Mouse (Mus musculus) forebrain, embryonic 12.5 days (tissue): Measurements from ENCODE around the gene Dctn3. TPM values are rescaled to one million over a fixed set of nuclear protein-coding genes. Genes with fewer than 3 reads are reported as not detected.
A peak's percentile ranks its signal among the peaks of the same experiment; 100 is the strongest.
"Not testable (repeated sequence)": the region's sequence is repeated elsewhere in the genome, so short reads cannot be mapped to it uniquely, and the experiment has no call there.

Experiments
- ATAC-seq: fragments of 200-750 bp; cut with Nextera tagmentation; 2 replicates; pipeline ENCODE4 v1.8.0; 2017; ENCODE audit warnings: moderate TSS enrichment; ENCODE audit not compliant: low FRiP score
- H3K27ac ChIP-seq: fragments of 300-500 bp; sonication (generic); 2 replicates; pipeline ENCODE4 v1.5.1; 2016; ENCODE audit warnings: mild to moderate bottlenecking
- H3K27me3 ChIP-seq: fragments of 300-500 bp; sonication (generic); 2 replicates; pipeline ENCODE4 v1.6.1; 2016; ENCODE audit warnings: mild to moderate bottlenecking
- H3K36me3 ChIP-seq: fragments of 300-500 bp; sonication (generic); replicated peaks from 2 replicates; pipeline ENCODE4 v1.6.1; 2016; ENCODE audit warnings: mild to moderate bottlenecking
- H3K4me1 ChIP-seq: fragments of 300-500 bp; sonication (generic); 2 replicates; pipeline ENCODE4 v1.6.1; 2016
- H3K4me2 ChIP-seq: fragments of 300-500 bp; sonication (generic); 2 replicates; pipeline ENCODE4 v1.6.1; 2016; ENCODE audit warnings: mild to moderate bottlenecking, moderate library complexity
- H3K4me3 ChIP-seq: fragments of 300-500 bp; sonication (generic); replicated peaks from 2 replicates; pipeline ENCODE4 v1.5.1; 2016; ENCODE audit warnings: mild to moderate bottlenecking
- H3K9ac ChIP-seq: fragments of 300-500 bp; sonication (generic); 2 replicates; pipeline ENCODE4 v1.6.1; 2016; ENCODE audit warnings: mild to moderate bottlenecking
- H3K9me3 ChIP-seq: fragments of 300-500 bp; sonication (generic); 2 replicates; pipeline ENCODE4 v1.6.1; 2016
- WGBS: fragments of 180-500 bp; shearing (Covaris S2); methylation state at CpG from one replicate; pipeline ENCODE4 v1.1.7; 2016; 5-methylcytosine and 5-hydroxymethylcytosine counted together
- polyA plus RNA-seq: library from polyadenylated mRNA; unstranded; fragments of >200 nt; fragmentation: Nextera tagmentation; extraction: Ambion mirVana; gene quantifications from 2 replicates; pipeline ENCODE4 v1.2.1, GENCODE M21; 2016

Gene Dctn3
- polyA plus RNA-seq, 1 experiment from 2014 or later: 179 TPM

- 43% methylated on average over 8 of the region's 8 CpGs for WGBS
- Histone ChIP-seq H3K4me1 (peaks cover 64% of the 10 kb centered on the region), H3K27ac (0 out of 2 replicates have a peak overlapping the region, but pooled peaks have one; percentile 59)
Measured at GRCm38 (mm10) chr4:41708192-41708745, 14.7 kb downstream of the Dctn3 start.

DNA sequence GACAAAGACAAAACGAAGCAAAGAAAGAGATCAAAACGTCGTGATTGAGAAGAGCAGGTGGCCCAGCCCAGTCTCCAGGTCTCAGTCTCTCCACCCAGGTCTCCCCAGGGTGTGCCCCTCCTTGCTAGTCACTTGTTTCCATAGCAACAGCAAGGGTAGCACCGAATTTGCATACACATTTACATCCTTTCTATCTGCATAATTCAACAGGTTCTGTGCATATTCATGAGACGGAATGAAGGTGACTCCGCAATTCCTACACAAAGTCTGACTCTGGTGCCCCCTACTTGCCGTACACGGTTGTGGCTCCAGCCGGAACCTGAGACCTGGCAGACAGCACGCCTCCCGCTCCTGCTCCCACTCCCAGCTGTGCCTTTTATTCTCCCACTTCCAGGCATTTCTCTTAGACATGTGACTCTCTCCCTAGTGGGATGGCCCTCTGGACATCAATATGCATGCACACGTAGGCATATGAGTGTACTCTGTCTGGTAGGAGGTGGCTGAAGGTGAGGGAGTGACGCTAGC lies 15.9 kb downstream of the Dctn3 start:
- 1% methylated on average over 13 of the region's 13 CpGs for WGBS

More at GRCm38 (mm10) chr4:41708192-41708745, 14.7 kb downstream of the Dctn3 start:
- ATAC-seq: no peak
- peaks cover 24% of the 10 kb centered on the region for H3K27me3 ChIP-seq
- peaks cover 8% of the 10 kb centered on the region for H3K36me3 ChIP-seq
- H3K9me3 ChIP-seq: no peaks in the 10 kb centered on the region
- no peak overlapping the region for H3K9ac ChIP-seq
- no peak overlapping the region for H3K4me2 ChIP-seq
- H3K4me3 ChIP-seq: no peak overlapping the region

GRCm38 (mm10) chr4:41705922-41706754 lies 16.8 kb downstream of the Dctn3 start:
- Histone ChIP-seq H3K36me3 (no peaks in the 10 kb centered on the region; the same call in 1 of the 2 replicates), H3K9ac (no peak overlapping the region), H3K27me3 (peaks cover 27% of the 10 kb centered on the region), H3K4me2 (peak overlapping the region; percentile 40), H3K4me3 (no peak overlapping the region), H3K4me1 (peaks cover 46% of the 10 kb centered on the region), H3K9me3 (no peaks in the 10 kb centered on the region), H3K27ac (peak overlapping the region; percentile 50; the same call in 1 of the 2 replicates)
- peak; percentile 12; the same call in 1 of the 2 replicates for ATAC-seq
- WGBS: 63% methylated on average over 19 of the region's 19 CpGs

More for the DNA sequence above, 15.9 kb downstream of the Dctn3 start:
- Histone ChIP-seq H3K36me3 (peaks cover 6% of the 10 kb centered on the region), H3K9ac (no peak overlapping the region), H3K4me2 (peak overlapping the region; percentile 40), H3K9me3 (no peaks in the 10 kb centered on the region), H3K27ac (peak overlapping the region; percentile 59), H3K4me1 (peaks cover 56% of the 10 kb centered on the region), H3K4me3 (peak overlapping the region; percentile 14; the same call in 1 of the 2 replicates), H3K27me3 (peaks cover 27% of the 10 kb centered on the region)
- ATAC-seq: peak; percentile 82

- Histone ChIP-seq H3K4me3 (no peak overlapping the region), H3K9ac (no peak overlapping the region), H3K27ac (no peak overlapping the region), H3K9me3 (no peaks in the 10 kb centered on the region), H3K4me1 (peaks cover 43% of the 10 kb centered on the region), H3K4me2 (no peak overlapping the region), H3K27me3 (peaks cover 27% of the 10 kb centered on the region), H3K36me3 (no peaks in the 10 kb centered on the region)
- WGBS: 5% methylated on average over 5 of the region's 5 CpGs
- ATAC-seq: no peak
Measured at GRCm38 (mm10) chr4:41704651-41705050, 18.3 kb downstream of the Dctn3 start.

DNA sequence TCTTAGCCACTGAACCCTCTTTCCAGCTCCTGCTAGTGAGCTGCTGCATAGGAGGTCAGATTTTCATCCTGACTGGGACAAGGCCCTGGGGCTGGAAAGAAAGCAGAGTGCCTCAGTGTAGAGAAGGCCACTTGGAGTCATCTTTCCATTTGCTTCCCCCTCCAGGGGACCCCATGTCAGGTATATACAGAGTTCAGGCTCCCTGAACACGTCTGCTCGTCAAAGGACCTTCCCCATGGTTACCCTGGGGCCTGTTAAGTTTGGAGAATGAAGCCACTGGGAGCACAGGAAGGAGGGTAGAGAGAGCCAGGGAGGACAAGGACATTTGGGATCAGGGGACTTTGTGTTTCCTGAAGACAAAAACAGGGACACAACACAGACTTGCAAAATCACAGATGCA lies 20.7 kb downstream of the Dctn3 start:
- not testable (repeated sequence) for H3K4me2 ChIP-seq, H3K36me3 ChIP-seq, H3K9me3 ChIP-seq, H3K27ac ChIP-seq, ATAC-seq, H3K4me3 ChIP-seq, H3K9ac ChIP-seq
- WGBS: 72% methylated on average over 2 of the region's 2 CpGs
- peaks cover 29% of the 10 kb centered on the region for H3K4me1 ChIP-seq
- peaks cover 31% of the 10 kb centered on the region for H3K27me3 ChIP-seq

DNA sequence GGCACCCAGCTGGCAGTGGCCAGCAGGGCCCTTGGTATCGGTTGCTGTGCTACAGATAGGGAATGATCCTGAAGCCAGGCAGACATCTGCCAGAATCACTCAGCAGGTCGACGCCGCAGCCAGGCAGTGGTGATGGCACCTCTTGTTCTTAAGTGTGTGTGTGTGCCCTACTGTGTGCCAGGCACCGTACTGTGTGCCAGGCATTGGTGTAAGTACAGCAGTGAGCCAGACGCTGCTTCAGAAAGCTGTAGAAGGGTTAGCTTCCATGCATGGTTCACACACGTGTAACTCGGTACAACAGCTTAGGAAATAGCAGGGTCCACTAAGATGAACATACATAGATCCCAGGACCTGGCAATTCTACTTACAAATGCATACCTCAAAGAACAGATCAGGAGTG lies 22.7 kb downstream of the Dctn3 start:
- WGBS: 100% methylated on average over 3 of the region's 8 CpGs
- not testable (repeated sequence) for H3K9ac ChIP-seq, H3K9me3 ChIP-seq, ATAC-seq, H3K4me1 ChIP-seq, H3K27ac ChIP-seq, H3K4me2 ChIP-seq, H3K4me3 ChIP-seq, H3K36me3 ChIP-seq
- H3K27me3 ChIP-seq: peaks cover 21% of the 10 kb centered on the region

DNA sequence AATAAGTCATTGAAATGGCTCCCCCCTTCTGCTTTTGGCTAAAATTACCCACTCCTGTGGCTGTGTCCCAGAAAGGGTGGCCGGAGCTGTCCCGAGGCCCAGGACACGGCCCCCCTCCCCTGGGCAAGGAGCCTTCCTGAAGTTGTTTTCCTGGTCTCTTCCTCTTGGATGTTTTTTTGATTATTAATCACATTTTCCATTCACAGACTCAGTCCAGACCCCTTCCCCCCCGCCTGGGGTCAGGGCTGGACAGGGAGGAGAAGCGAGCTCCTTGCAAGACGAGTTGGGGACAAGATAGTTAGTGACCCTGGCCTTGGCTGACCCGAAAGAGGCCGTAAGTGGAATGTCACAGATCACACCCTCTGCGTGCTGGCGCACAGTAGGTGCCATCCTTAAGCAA lies 23.2 kb downstream of the Dctn3 start, which contains the start of gene Il11ra1:
TSS of gene Il11ra1 (plus strand) at position 207 of the 400 bp plus-strand sequence.
- not testable (repeated sequence) for ATAC-seq

DNA sequence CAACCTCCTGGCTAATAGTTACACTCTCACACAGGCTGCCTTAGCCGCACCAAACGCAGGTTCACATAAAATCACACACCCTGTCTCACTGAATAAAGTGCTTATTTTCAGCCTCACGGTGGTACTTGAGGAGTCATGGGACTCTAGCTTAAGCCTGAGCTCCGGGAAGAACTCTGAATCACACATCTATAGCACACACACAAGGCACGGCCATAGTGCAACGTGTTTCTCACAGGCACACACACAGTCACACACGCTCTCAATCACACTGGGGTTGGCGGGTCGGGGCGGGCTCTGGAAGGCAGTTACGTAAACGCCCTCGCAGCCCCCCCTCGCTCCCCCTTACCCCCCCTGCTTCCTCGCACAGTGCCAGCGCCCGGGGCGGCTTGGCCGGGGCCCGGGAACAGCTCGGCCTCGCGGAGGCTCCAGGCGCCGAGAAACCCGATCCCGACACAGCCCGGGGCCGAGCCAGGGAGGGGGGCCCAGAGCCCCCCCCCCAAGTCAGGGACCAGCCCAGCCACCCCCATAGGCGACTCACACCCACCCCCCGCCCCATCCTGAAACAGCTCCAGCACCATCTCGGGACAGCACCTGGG lies 24.5 kb downstream of the Dctn3 start:
- H3K4me3 ChIP-seq: not testable (repeated sequence)

More for the DNA sequence above, 23.2 kb downstream of the Dctn3 start, which contains the start of gene Il11ra1:
- not testable (repeated sequence) for H3K27ac ChIP-seq, H3K4me1 ChIP-seq, H3K9ac ChIP-seq, H3K9me3 ChIP-seq, H3K4me3 ChIP-seq, H3K36me3 ChIP-seq
- Histone ChIP-seq H3K27me3 (peaks cover 17% of the 10 kb centered on the region; the same call in 1 of the 2 replicates), H3K4me2 (peak within 1 kb of the TSS; percentile 38; the same call in 1 of the 2 replicates)
- WGBS: 82% methylated on average over 10 of the region's 10 CpGs

DNA sequence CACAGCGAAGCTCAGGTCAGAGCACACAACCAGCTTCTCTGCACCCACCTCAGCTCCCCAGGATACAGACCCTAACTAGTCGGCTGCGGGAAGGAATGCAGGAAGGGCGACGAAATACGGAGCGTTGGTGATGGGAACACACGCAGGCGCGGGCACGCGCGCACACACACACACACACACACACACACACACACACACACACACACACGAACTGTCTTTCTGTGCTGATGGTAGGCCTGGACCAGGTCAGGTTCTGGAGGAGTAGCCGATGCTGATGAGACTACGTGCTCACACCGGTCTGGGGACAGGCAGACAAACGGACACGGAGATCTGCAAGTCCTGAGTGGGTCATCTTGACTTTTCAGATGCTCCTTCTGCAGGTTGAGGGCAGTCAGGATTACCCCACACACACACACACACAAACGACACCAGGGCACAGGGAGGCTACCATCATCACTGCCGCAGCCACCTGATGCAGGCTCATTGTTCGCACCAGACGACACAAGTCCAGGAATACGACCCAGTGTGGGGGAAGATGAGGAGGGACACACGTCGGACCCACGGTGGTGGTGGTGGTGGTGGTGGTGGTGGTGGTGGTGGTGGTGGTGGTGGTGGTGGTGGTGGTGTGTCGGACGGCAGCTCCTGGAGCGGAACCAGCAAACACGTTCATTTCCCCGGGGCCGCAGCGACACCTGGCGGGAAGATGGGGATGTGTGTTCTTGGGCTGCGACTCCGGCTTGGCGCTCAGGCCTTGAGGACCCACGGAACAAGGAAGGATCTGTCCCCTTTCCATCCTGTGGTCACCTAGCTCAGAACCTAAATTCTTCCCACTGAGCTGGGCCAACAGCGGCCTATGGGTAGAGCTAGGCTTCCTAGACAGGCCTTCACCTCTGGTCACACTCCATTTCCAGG lies 25.8 kb downstream of the Dctn3 start, which contains the start of gene Cntfr:
TSS of gene Cntfr (minus strand) at position 160 of the 912 bp plus-strand sequence.
- H3K27ac ChIP-seq, H3K4me3 ChIP-seq: not testable (repeated sequence)
- H3K4me2 ChIP-seq: peak within 1 kb of the TSS; percentile 47

More for the DNA sequence above, 24.5 kb downstream of the Dctn3 start:
- not testable (repeated sequence) for H3K36me3 ChIP-seq, H3K9ac ChIP-seq, H3K27ac ChIP-seq, H3K4me1 ChIP-seq, H3K9me3 ChIP-seq, H3K27me3 ChIP-seq, ATAC-seq
- peak overlapping the region; percentile 38; the same call in 1 of the 2 replicates for H3K4me2 ChIP-seq
- 7% methylated on average over 24 of the region's 32 CpGs for WGBS

DNA sequence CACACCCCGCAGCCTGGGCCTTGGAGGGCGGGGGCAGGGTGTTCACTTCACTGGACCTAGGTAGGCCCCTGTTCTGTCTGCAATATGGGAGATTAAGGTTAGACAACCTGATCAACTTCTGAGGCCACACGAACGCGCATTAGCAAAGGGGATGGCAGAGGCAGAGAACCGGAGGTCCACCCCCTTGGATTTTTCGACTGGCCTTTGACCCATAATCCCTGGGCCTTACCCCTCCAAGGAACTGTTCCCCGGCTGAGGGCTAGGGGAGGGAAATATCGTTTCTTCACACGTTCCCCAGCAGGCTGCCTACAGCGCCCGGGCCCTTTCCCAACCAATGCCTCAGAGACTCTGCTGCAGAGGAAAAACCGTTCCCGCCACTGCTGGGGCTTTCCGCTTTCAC lies 26.5 kb downstream of the Dctn3 start:
- H3K9ac ChIP-seq, H3K9me3 ChIP-seq, H3K36me3 ChIP-seq, H3K4me1 ChIP-seq, H3K27me3 ChIP-seq, H3K27ac ChIP-seq, H3K4me2 ChIP-seq, ATAC-seq, H3K4me3 ChIP-seq: not testable (repeated sequence)
- 4% methylated on average over 14 of the region's 15 CpGs for WGBS

More for the DNA sequence above, 25.8 kb downstream of the Dctn3 start, which contains the start of gene Cntfr:
- H3K9ac ChIP-seq, H3K9me3 ChIP-seq, H3K36me3 ChIP-seq, ATAC-seq, H3K27me3 ChIP-seq, H3K4me1 ChIP-seq: not testable (repeated sequence)
- 14% methylated on average over 29 of the region's 40 CpGs for WGBS

- Histone ChIP-seq H3K4me2 (peak overlapping the region; percentile 47), H3K4me3 (peak overlapping the region; percentile 19; the same call in 1 of the 2 replicates)
- not testable (repeated sequence) for ATAC-seq, H3K27ac ChIP-seq, H3K27me3 ChIP-seq, H3K9ac ChIP-seq, H3K9me3 ChIP-seq, H3K36me3 ChIP-seq, H3K4me1 ChIP-seq
- WGBS: under 1% methylated on average over 18 of the region's 38 CpGs
Measured at GRCm38 (mm10) chr4:41695800-41696199, 27.2 kb downstream of the Dctn3 start.
